Mouse (Mus musculus) mouse trophoblast stem cell (cell line): ENCODE measurements around the gene Adck2.

Experiments
- in situ Hi-C, 2 experiments: fragments of 300-500 bp; cut with MseI, MboI; formaldehyde crosslinking; loops; 2 replicates in 1 of 2; 3 replicates in 1 of 2; pipeline ENCODE4 v1.15.1; 2025

Adck2 gene

DNA sequence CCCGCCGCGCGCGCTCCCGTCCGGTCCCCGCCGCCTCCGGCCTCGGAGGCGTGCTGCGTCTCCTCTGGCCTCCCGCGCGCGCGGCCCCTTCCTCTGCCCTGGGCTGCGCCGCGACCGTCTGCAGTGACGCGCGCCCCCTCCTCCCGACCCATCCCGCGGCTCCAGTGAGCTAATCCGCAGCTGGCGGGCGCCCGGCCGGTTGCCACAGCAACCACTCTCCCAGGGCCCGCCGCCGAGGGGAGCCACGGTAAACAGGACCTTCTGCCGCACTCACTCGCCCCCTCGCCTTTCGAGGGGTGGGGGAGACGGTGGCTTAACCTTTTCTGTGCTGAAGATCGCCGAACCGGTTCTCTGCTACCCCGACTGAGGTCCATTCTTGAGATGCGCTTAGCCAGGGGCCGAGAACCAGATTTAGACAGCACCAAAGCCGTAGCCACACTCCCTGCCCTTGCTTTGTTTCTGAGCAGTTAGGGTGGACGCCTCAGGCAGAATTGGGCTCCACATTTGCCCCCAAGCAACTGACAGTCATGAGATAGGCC lies 15.9 kb upstream of the Adck2 start, which contains the start of gene Dennd2a:
Gene Dennd2a (minus strand): TSS at position 145 of the 539 bp plus-strand sequence.
- in situ Hi-C loops, result no loop called here

GRCm38 (mm10) chr6:39559276-39559939 lies 14.3 kb upstream of the Adck2 start:
- in situ Hi-C loops, result no loop called here

DNA sequence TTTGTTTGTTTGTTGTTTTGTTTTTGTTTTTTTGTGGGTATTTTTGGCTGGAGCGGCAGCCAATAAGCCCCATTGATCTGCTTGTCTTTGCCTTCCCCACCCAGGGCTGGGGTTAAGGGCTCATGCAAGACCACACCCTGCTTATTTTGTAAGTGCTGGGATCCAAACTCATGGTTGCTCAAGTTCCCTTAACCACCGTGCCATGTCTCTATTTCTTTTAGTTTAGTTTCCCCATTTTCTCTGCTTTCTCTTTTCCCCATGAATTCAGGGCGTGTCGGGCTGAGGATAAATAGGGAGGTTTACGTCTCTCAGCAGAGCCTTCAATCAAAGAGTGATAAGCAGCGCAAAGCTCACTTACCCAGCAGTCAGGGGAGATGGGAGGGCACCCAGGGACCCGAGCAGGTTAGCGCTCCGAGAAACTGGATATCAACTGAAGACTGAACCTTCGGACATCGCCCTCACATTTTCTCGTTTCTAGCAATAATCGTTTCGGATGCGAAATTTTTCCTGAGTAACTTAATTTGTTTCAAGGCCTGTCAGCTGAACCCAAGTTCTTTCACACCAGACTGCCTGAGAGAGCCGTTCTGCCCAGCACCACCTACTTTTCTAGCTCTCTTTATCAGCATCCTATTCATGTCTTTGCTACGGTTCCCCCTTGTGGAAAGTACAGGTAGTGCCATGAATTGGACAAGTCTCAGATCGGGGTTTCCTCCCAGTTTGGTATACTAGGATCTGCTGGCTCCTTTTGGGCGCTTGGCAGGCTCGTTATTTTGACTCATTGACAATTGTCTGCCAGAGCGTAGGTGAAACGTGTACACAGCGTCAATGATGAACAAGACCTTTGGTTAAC lies 11.3 kb upstream of the Adck2 start:
- in situ Hi-C loops, result loop anchor here in 1 of 2 experiments (10.0 kb wide), 1 partner anchor 98 kb away; no protein-coding TSS in a partner anchor

DNA sequence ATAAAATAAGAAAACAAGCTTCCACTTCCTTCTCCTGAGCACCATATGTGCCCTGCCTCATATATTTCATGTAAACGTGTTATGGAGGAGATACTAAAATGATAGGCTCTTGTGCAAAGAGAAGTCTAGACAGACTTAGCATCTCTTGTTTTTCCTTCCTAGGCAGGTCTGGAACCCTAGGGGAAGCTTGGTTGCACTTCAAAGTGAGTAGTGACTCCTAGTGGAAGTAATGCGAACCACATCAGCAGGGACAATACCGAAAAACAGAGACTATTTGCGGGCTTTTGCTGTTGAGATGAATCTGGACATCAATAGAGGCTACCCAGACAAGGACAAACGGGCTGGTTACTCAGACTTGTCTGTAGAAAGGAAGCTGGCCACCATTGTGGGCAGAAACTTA lies 6.1 kb upstream of the Adck2 start:
- in situ Hi-C loops, result loop anchor here in 1 of 2 experiments (10.0 kb wide), 1 partner anchor 103 kb away; no protein-coding TSS in a partner anchor

- in situ Hi-C loops, result no loop called here
Measured at GRCm38 (mm10) chr6:39570426-39570825, 3.2 kb upstream of the Adck2 start.

DNA sequence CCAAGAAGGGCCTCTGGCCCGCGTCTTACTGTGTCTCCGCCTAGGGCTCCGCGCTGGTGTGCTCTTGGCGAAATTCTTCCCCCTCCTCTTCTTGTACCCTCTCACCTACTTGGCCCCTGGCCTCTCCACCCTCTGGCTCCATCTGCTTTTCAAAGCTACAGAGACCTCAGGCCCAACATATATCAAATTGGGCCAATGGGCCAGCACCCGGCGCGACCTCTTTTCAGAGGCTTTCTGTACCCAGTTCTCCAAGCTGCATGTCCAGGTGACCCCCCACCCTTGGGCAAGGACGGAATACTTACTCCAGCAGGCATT lies 839 bp downstream of the Adck2 start:
- in situ Hi-C loops, result no loop called here

GRCm38 (mm10) chr6:39574951-39575350 lies 1.3 kb downstream of the Adck2 start:
- in situ Hi-C loops, result no loop called here

DNA sequence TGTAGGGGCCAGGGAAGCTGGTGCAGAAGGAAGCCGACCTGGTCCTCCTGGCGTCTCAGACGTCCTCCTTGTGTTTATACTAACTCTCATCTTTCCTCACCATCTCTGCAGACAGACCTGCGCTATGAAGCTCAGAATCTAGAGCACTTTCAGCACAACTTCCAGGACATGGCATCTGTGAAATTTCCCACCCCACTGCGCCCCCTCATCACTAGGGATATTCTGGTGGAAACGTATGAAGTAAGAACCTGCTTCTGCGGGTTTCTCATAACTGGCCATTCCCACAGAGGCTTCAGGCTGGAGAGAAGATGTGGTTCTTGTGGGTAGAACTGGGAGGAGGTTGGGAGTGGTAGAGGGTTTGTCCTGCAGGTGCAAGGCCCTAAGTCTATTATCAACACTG lies 5.9 kb downstream of the Adck2 start:
- in situ Hi-C loops, result no loop called here

DNA sequence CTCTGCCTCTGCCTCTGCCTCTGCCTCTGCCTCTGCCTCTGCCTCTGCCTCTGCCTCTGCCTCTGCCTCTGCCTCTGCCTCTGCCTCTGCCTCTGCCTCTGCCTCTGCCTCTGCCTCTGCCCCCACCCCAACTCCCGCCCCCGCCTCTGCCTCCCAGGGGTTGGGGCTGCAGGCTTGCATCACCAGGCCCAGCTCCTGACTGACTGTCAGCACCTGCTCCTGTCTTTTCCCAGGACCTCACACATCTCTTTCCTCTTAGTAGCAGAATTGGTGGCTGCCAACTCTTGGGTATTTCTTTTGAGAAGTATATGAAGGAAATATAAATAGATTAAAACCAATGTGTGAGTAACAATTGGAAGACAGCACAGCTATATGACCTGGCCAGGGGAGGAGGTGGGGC lies 6.9 kb downstream of the Adck2 start:
- in situ Hi-C loops, result no loop called here

GRCm38 (mm10) chr6:39581087-39581784 lies 7.6 kb downstream of the Adck2 start:
- in situ Hi-C loops, result no loop called here

GRCm38 (mm10) chr6:39585517-39585916 lies 11.8 kb downstream of the Adck2 start, which contains the start of gene Gm42420:
TSS of gene Gm42420 (plus strand) at chr6:39585753.
- in situ Hi-C loops, result no loop called here

GRCm38 (mm10) chr6:39591481-39591880 lies 17.8 kb downstream of the Adck2 start:
- in situ Hi-C loops, result no loop called here

DNA sequence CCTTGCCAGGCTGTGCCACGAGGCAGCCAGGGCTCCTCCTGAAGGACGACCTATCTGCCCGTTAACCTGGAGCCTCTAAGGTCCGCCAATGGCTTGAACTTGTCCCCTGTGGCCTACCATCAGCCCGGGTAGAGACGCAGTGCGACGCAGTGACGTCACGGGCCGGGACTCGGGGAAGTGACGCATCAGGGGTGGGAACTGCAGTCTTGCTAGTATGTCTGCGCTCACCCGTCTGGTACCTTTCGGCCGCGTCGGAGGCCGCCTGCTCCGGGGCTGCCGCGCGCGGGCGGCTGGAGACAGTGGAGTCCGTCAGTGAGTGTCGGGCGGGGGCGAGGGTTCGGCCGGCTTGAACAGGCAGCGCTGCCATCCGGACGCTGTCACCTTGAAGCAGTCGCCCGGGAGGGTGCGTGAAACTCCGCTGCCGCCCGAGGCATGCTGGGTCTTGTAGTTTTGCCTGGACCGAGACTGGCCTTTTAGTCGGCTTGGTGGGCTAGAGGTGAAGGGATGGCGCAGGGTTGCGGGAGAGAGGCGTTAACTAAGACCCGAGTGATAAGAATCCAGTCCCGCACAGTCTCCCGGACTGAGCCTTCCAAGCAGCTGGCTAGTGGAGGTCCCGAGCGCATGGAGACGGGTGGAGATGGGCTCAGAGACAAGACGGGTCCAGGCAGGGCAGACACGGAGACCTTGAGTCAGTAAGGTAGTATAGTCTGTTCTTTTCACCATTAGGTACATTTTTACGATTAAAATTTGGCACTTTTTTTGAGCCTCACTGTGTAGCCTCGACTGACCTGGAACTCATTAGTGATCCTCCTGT lies 18.9 kb downstream of the Adck2 start, which contains the start of gene Ndufb2:
Gene Ndufb2 (plus strand): TSS at position 174 of the 814 bp plus-strand sequence.
- in situ Hi-C loops, result no loop called here

GRCm38 (mm10) chr6:39600851-39601250 lies 27.2 kb downstream of the Adck2 start:
- in situ Hi-C loops, result loop anchor here in 1 of 2 experiments (25.0 kb wide), 1 partner anchor 186 kb away; no protein-coding TSS in a partner anchor

- in situ Hi-C loops, result loop anchor here in 1 of 2 experiments (25.0 kb wide), 1 partner anchor 185 kb away; no protein-coding TSS in a partner anchor
Measured at GRCm38 (mm10) chr6:39601828-39602227, 28.2 kb downstream of the Adck2 start.

- in situ Hi-C loops, result loop anchor here in 1 of 2 experiments (25.0 kb wide), 1 partner anchor 183 kb away; no protein-coding TSS in a partner anchor
Measured at GRCm38 (mm10) chr6:39604565-39604964, 30.9 kb downstream of the Adck2 start.

DNA sequence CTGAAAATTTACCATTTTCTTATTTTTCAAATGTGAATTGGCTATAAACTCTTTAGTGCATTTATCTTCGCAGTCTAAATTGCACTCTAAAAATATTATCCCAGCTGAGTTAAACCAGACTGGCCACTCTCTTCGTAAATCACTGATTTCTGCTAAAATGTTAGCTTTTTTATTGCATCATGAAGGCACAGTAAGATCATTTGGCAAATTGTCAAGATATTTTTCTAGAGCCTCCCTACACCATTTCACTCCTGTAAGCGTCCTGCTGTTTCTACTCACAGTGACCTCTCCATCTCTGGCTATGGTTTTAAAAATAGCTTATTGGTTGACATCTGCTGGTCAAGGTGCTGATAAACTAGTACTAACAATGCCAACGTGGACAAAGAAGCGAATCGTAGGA lies 32.4 kb downstream of the Adck2 start:
- in situ Hi-C loops, result loop anchor here in 1 of 2 experiments (25.0 kb wide), 1 partner anchor 181 kb away; no protein-coding TSS in a partner anchor

- in situ Hi-C loops, result loop anchor here in 1 of 2 experiments (25.0 kb wide), 1 partner anchor 180 kb away; no protein-coding TSS in a partner anchor
Measured at GRCm38 (mm10) chr6:39606862-39607261, 33.2 kb downstream of the Adck2 start.

GRCm38 (mm10) chr6:39607365-39607764 lies 33.7 kb downstream of the Adck2 start:
- in situ Hi-C loops, result loop anchor here in 1 of 2 experiments (25.0 kb wide), 1 partner anchor 180 kb away; no protein-coding TSS in a partner anchor

DNA sequence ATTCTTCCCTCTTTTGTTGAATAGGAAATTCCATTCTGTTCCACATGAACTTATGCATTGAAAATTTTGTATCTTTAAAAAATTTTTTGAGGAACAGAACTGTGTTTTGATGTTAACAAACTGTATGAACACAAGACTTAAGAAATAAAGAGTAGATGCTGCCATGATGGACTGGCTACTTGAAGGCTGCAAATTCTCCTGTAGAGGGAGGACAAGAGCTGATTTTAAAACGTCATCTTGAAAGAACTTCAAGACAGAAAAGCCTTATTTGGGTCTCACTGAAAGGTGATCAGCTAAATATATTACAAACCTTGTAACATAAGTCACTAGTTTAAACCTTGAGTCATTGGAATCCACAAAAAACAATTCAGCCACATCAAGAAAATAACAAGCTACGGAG lies 36.5 kb downstream of the Adck2 start:
- in situ Hi-C loops, result loop anchor here in 1 of 2 experiments (25.0 kb wide), 1 partner anchor 177 kb away; no protein-coding TSS in a partner anchor
